Comparison of ENCODE assay signal across 30 mouse cellular contexts in genomic region chr10:22055308-22055707, GRCm38 (mm10). TPM values are rescaled to one million over a fixed set of nuclear protein-coding genes. Genes with fewer than 3 reads are reported as not detected.
DNase-seq lines count a peak whose midpoint lies in the region; ATAC-seq and TF ChIP-seq lines count a peak whose summit lies in the region.
"Had no signal": no experiment of that assay in that cellular context is flagged by ENCODE, and none has a peak within 500 bp of the region (broad histone marks: within the 10 kb centered on the region; RNA-seq: fewer than 3 reads in every experiment).

No protein-coding gene starts in this region.

- TF ChIP-seq EP300 in ES-Bruce4 (IDR thresholded peaks at IDR 0.05; ENCODE audit: insufficient read depth, low read depth, low read length), result peak; percentile 90

- H3K9ac ChIP-seq in ES-Bruce4 (ENCODE audit: low read depth, poor library complexity, severe bottlenecking), result no peak overlapping the region
- no peak overlapping the region for H3K9ac ChIP-seq in ES-E14 (ENCODE audit: insufficient read depth, low read depth, low read length, poor library complexity, severe bottlenecking)
- H3K9ac ChIP-seq in midbrain, embryonic 11.5 days (ENCODE audit: low read length), result no peak overlapping the region
- H3K9ac ChIP-seq: embryonic facial prominence, embryonic 13.5 days; embryonic facial prominence, embryonic 15.5 days; forebrain, embryonic 12.5 days had no signal

- H3K4me2 ChIP-seq in midbrain, embryonic 11.5 days, result no peak overlapping the region
- H3K4me2 ChIP-seq: embryonic facial prominence, embryonic 13.5 days; embryonic facial prominence, embryonic 15.5 days; forebrain, embryonic 12.5 days had no signal

- no peaks in the 10 kb centered on the region for H3K4me1 ChIP-seq in ES-Bruce4 (ENCODE audit: control insufficient read depth, insufficient read depth, low read length)
- no peaks in the 10 kb centered on the region for H3K4me1 ChIP-seq in ES-E14 (ENCODE audit: control insufficient read depth in 2 of 2, insufficient read depth in 2 of 2, low read length in 2 of 2, poor library complexity in 1 of 2)
- H3K4me1 ChIP-seq in midbrain, embryonic 11.5 days (ENCODE audit: control insufficient read depth, insufficient read depth, low read length), result no peaks in the 10 kb centered on the region
- H3K4me1 ChIP-seq: embryonic facial prominence, embryonic 15.5 days had no signal

- H3K36me3 ChIP-seq in ES-Bruce4 (ENCODE audit: control insufficient read depth, insufficient read depth, low read length, poor library complexity, severe bottlenecking), result no peaks in the 10 kb centered on the region
- H3K36me3 ChIP-seq in ES-E14 (ENCODE audit: control insufficient read depth, insufficient read depth, low read length, poor library complexity, severe bottlenecking), result no peaks in the 10 kb centered on the region
- no peaks in the 10 kb centered on the region for H3K36me3 ChIP-seq in midbrain, embryonic 11.5 days (ENCODE audit: control insufficient read depth, insufficient read depth, low read length)
- H3K36me3 ChIP-seq: embryonic facial prominence, embryonic 13.5 days; embryonic facial prominence, embryonic 15.5 days; forebrain, embryonic 10.5 days; forebrain, embryonic 12.5 days had no signal

- TF ChIP-seq CTCF in ES-Bruce4 (IDR thresholded peaks at IDR 0.05; ENCODE audit: low read depth, low read length), result no peak

- in situ Hi-C loops in ES-E14 (cut with MboI; ENCODE audit: low sequenced_read_pairs in 2 of 2, unreplicated experiment in 2 of 2), result no loop called here

- peaks cover 4% of the 10 kb centered on the region; the same call in 1 of the 2 replicates for H3K9me3 ChIP-seq in ES-Bruce4 (replicated peaks; ENCODE audit: control insufficient read depth, insufficient read depth, low read length, poor library complexity, severe bottlenecking)
- H3K9me3 ChIP-seq in ES-E14 (ENCODE audit: control insufficient read depth, insufficient read depth, low read depth, low read length), result no peaks in the 10 kb centered on the region
- no peaks in the 10 kb centered on the region for H3K9me3 ChIP-seq in midbrain, embryonic 11.5 days (ENCODE audit: control insufficient read depth, low read length)
- H3K9me3 ChIP-seq: embryonic facial prominence, embryonic 13.5 days; embryonic facial prominence, embryonic 15.5 days; forebrain, embryonic 10.5 days; forebrain, embryonic 12.5 days had no signal

- H3K27me3 ChIP-seq in ES-Bruce4 (ENCODE audit: control insufficient read depth, insufficient read depth, low read length, poor library complexity, severe bottlenecking), result no peaks in the 10 kb centered on the region
- no peaks in the 10 kb centered on the region for H3K27me3 ChIP-seq in midbrain, embryonic 11.5 days (ENCODE audit: control insufficient read depth, insufficient read depth, low read length)
- H3K27me3 ChIP-seq: CH12.LX; embryonic facial prominence, embryonic 13.5 days; embryonic facial prominence, embryonic 15.5 days; forebrain, embryonic 12.5 days had no signal

- DNase-seq in ES-E14 (ENCODE audit: low read depth, low spot score), result peak; percentile 66
- peak; percentile 65 for DNase-seq in WW6 (ENCODE audit: low read depth, low spot score)
- DNase-seq in layer of hippocampus, adult 8-10 months (ENCODE audit: low spot score in 2 of 2), result no peak
- DNase-seq in midbrain, embryonic 11.5 days (ENCODE audit: low spot score, missing footprints), result no peak
- DNase-seq: adrenal gland, adult 8-10 months; adrenal gland, postnatal 14 days; adrenal gland, postnatal 36 days; B cell, adult 2 months; cerebellum, adult 11-12 months; cerebellum, adult 2 months; cerebellum, adult 9-10 months; cerebellum, postnatal 14 days; cerebellum, postnatal 36 days; embryo, embryonic 11 days had no signal

- H3K4me3 ChIP-seq in ES-Bruce4 (ENCODE audit: low read depth, low read length) (no peak overlapping the region), ES-E14 (ENCODE audit: insufficient read depth in 1 of 2, low read depth in 1 of 2, low read length in 2 of 2, poor library complexity in 1 of 2, severe bottlenecking in 1 of 2) (peak overlapping the region in 1 of 2 experiments; percentile 41; a peak in 1 of 4 replicates)
- no peak overlapping the region for H3K4me3 ChIP-seq in midbrain, embryonic 11.5 days (ENCODE audit: low read depth, low read length)
- H3K4me3 ChIP-seq: embryonic facial prominence, embryonic 13.5 days; embryonic facial prominence, embryonic 15.5 days; erythroblast, embryonic 14.5 days; forebrain, embryonic 10.5 days; forebrain, embryonic 12.5 days had no signal

- peak overlapping the region; percentile 85 for H3K27ac ChIP-seq in ES-Bruce4 (ENCODE audit: insufficient read depth, low read length)
- H3K27ac ChIP-seq in ES-E14 (ENCODE audit: insufficient read depth, low read depth, low read length, poor library complexity, severe bottlenecking), result no peak overlapping the region; the same call in 1 of the 2 replicates
- no peak overlapping the region for H3K27ac ChIP-seq in midbrain, embryonic 11.5 days (ENCODE audit: low read depth, low read length)
- H3K27ac ChIP-seq: embryonic facial prominence, embryonic 13.5 days; embryonic facial prominence, embryonic 15.5 days; forebrain, embryonic 10.5 days; forebrain, embryonic 12.5 days had no signal

- ATAC-seq in midbrain, embryonic 11.5 days (ENCODE audit: low FRiP score), result no peak
- ATAC-seq in megakaryocyte, adult 5-6 weeks (ENCODE audit: poor library complexity, severe bottlenecking), result no peak
- ATAC-seq: CD4-positive, CD25-positive, alpha-beta regulatory T cell, adult 4 months; forebrain, embryonic 14.5 days; forebrain, embryonic 16.5 days had no signal

- TF ChIP-seq POLR2A in ES-Bruce4 (IDR thresholded peaks at IDR 0.05; ENCODE audit: insufficient read depth, low read length), result no peak

TF ChIP-seq in ES-E14, 5 proteins besides CTCF, POLR2A, EP300 and RAD21:
- TF ChIP-seq ZNF384 (IDR thresholded peaks at IDR 0.05; ENCODE audit: low read depth, low read length) (no peak), MAFK (IDR thresholded peaks at IDR 0.05; ENCODE audit: insufficient read depth, low read depth, low read length) (no peak), HCFC1 (IDR thresholded peaks at IDR 0.05; ENCODE audit: borderline replicate concordance, insufficient read depth, low read length) (no peak), CHD2 (IDR thresholded peaks at IDR 0.05; ENCODE audit: low read depth, low read length) (no peak), ZC3H11A (IDR thresholded peaks at IDR 0.05; ENCODE audit: borderline replicate concordance, low read depth, low read length) (no peak)

RNA-seq across cellular contexts. Expression of gene 4930444G20Rik, which starts 12.6 kb away (rescaled TPM):
- polyA plus RNA-seq in ES-Bruce4 (2011; ENCODE audit: insufficient read depth, insufficient read length, low read depth, missing spikeins), result not detected in 2 replicates
- 0.22 and 0.32 TPM in 2 replicates for total RNA-seq in ES-E14 (2012; rRNA removed)
- not detected for total RNA-seq in layer of hippocampus, adult 8-10 months (2022)
- not detected in 2 replicates for polyA plus RNA-seq in midbrain, embryonic 11.5 days (2014; fragmentation: Nextera tagmentation; extraction: Ambion mirVana)
- not detected in 2 replicates for total RNA-seq in megakaryocyte, adult 5-6 weeks (2015)
- not detected in 2 replicates for total RNA-seq in megakaryocyte, adult 5-6 weeks (2017)
- total RNA-seq: adrenal gland, adult 18-20 months; adrenal gland, adult 8-10 months; adrenal gland, postnatal 14 days; adrenal gland, postnatal 36 days; CH12.LX; common myeloid progenitor, adult 5-6 weeks; MEL had no signal
- polyA plus RNA-seq: CD4-positive, CD25-positive, alpha-beta regulatory T cell, adult 4 months; cerebellum, adult 2 months; embryonic facial prominence, embryonic 11.5 days; embryonic facial prominence, embryonic 13.5 days; embryonic facial prominence, embryonic 15.5 days; erythroblast, embryonic 14.5 days; forebrain, embryonic 10.5 days; forebrain, embryonic 12.5 days; forebrain, embryonic 14.5 days; forebrain, embryonic 16.5 days; frontal cortex, adult 2 months had no signal

Comparison
In these comparisons a context has a peak if more than half of its experiments do, and no peak if none do; other contexts are left out.
1. DNase-seq: peak in ES-E14 (single experiment) and WW6 (single experiment); none in layer of hippocampus, adult 8-10 months (0 of 2) and midbrain, embryonic 11.5 days (single experiment).